Mouse (Mus musculus) G1E (cell line): ENCODE measurements around the gene Cfap299. TPM values are rescaled to one million over a fixed set of nuclear protein-coding genes. Genes with fewer than 3 reads are reported as not detected.

Experiments used
- ATAC-seq: 2 replicates; pipeline ENCODE4 v1.8.0; 2016; ENCODE audit warnings: mild to moderate bottlenecking; ENCODE audit not compliant: insufficient number of reproducible peaks, poor library complexity, low FRiP score, severe bottlenecking; ENCODE audit errors: extremely low read depth
- DNase-seq: peaks from one replicate; pipeline ENCODE4 v3.0.0; 2012; ENCODE audit warnings: low spot score
- H3K27me3 ChIP-seq: 2 replicates; pipeline ENCODE4 v1.6.1; 2012; ENCODE audit warnings: mild to moderate bottlenecking, low read length, inconsistent platforms; ENCODE audit not compliant: insufficient read depth
- H3K36me3 ChIP-seq: replicated peaks from 2 replicates; pipeline ENCODE3; 2012; ENCODE audit warnings: mild to moderate bottlenecking, inconsistent platforms
- H3K4me1 ChIP-seq: 2 replicates; pipeline ENCODE4 v1.6.1; 2012; ENCODE audit warnings: low read depth, low read length, inconsistent platforms, mixed read lengths; ENCODE audit not compliant: insufficient read depth
- H3K4me3 ChIP-seq: 2 replicates; pipeline ENCODE4 v1.5.1; 2012; ENCODE audit warnings: low read depth, mild to moderate bottlenecking, inconsistent platforms, low read length, moderate library complexity, mixed read lengths
- H3K9me3 ChIP-seq: replicated peaks from 2 replicates; pipeline ENCODE4 v1.6.1; 2012; ENCODE audit warnings: inconsistent platforms
- CTCF ChIP-seq: IDR thresholded peaks from 2 replicates; pipeline ENCODE4 v1.5.1; 2012; ENCODE audit warnings: low read depth, low read length, inconsistent platforms, mixed read lengths
- GATA1 ChIP-seq: IDR thresholded peaks from 2 replicates; pipeline ENCODE4 v1.6.1; 2012; ENCODE audit warnings: borderline replicate concordance, low read length, inconsistent platforms, mixed read lengths
- GATA2 ChIP-seq: IDR thresholded peaks from 2 replicates; pipeline ENCODE4 v1.6.1; 2012; ENCODE audit warnings: low read depth, low read length, inconsistent platforms, borderline replicate concordance
- POLR2AphosphoS5 ChIP-seq: IDR thresholded peaks from 2 replicates; pipeline ENCODE4 v1.6.1; 2012; ENCODE audit warnings: low read depth, low read length, inconsistent platforms; ENCODE audit not compliant: insufficient replicate concordance
- TAL1 ChIP-seq: conservative IDR thresholded peaks from 2 replicates; pipeline ENCODE4 v1.6.1; 2012; ENCODE audit warnings: low read depth, low read length, inconsistent platforms, mixed read lengths
- polyA plus RNA-seq: library from polyadenylated mRNA; stranded (reverse); fragments of >175 nt; gene quantifications from 2 replicates; pipeline ENCODE4 v1.2.3, GENCODE M21; 2012
- total RNA-seq, 2 experiments: library from RNA; stranded (forward) in 1 of 2; stranded (reverse) in 1 of 2; fragments of 200-1000 nt in 1 of 2; fragments of >200 nt in 1 of 2; fragmentation: Nextera tagmentation in 1 of 2; gene quantifications; 2 replicates each; pipeline ENCODE4 v1.2.3; 2014 to 2017

Gene Cfap299
- total and polyA plus RNA-seq, 3 experiments: not detected

DNA sequence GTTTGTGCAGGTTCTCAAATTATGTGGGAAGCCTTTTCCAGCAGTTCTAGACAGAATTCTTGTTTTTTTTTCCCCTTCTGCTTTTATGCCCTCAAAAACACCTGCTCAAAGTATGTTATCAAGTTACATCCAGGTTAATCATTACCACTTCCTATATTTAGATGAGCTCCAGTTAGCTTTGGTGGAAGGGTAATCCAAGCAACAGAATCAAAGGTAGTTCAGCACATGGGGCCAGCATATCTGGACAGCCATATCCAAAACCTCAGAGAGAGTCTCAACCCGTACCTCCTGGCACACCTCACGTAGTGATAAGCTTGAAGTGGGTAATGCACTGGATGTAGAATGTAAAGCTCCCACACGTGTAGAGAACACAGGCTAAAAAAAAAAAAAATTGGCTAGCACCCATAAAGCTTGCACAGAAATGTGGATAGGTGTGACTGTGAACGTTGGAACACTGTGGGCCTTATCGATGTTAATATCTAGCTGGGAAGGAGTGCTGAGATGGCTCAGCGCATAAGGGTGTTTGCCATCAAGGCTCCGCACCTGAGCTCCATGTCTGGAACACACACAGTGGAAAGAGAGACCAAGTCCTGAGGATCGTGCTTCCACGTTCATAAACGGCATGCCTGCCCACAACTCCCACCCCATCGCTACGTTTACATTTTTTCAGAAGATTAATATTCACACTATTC lies 117.8 kb downstream of the Cfap299 start:
- Histone ChIP-seq H3K4me3 (no peak overlapping the region), H3K36me3 (no peaks in the 10 kb centered on the region), H3K4me1 (no peaks in the 10 kb centered on the region), H3K27me3 (no peaks in the 10 kb centered on the region), H3K9me3 (peaks cover 18% of the 10 kb centered on the region)
- no peak for DNase-seq
- ATAC-seq: no peak
- TF ChIP-seq GATA2 (no peak), CTCF (no peak), POLR2AphosphoS5 (no peak), TAL1 (no peak), GATA1 (no peak)

- H3K27me3 ChIP-seq: no peaks in the 10 kb centered on the region
- H3K9me3 ChIP-seq: peaks cover 20% of the 10 kb centered on the region
- no peak for DNase-seq
- ATAC-seq: no peak
- H3K4me3 ChIP-seq: no peak overlapping the region
- TF ChIP-seq GATA1 (no peak), GATA2 (no peak), CTCF (no peak), TAL1 (no peak), POLR2AphosphoS5 (no peak)
- no peaks in the 10 kb centered on the region for H3K4me1 ChIP-seq
- no peaks in the 10 kb centered on the region for H3K36me3 ChIP-seq
Measured at GRCm38 (mm10) chr5:98449873-98450272, 120.8 kb downstream of the Cfap299 start.

- H3K4me3 ChIP-seq: no peak overlapping the region
- H3K36me3 ChIP-seq: no peaks in the 10 kb centered on the region
- H3K9me3 ChIP-seq: peaks cover 23% of the 10 kb centered on the region
- H3K27me3 ChIP-seq: no peaks in the 10 kb centered on the region
- no peaks in the 10 kb centered on the region for H3K4me1 ChIP-seq
- TF ChIP-seq CTCF (no peak), GATA2 (no peak), POLR2AphosphoS5 (no peak), GATA1 (no peak), TAL1 (no peak)
- DNase-seq (no peak), ATAC-seq (no peak)
Measured at GRCm38 (mm10) chr5:98466882-98467535, 137.9 kb downstream of the Cfap299 start.

- ATAC-seq (no peak), DNase-seq (no peak)
- Histone ChIP-seq H3K4me3 (no peak overlapping the region), H3K36me3 (no peaks in the 10 kb centered on the region), H3K27me3 (no peaks in the 10 kb centered on the region), H3K4me1 (no peaks in the 10 kb centered on the region), H3K9me3 (peaks cover 6% of the 10 kb centered on the region)
- no peak for TF ChIP-seq POLR2AphosphoS5
- TF ChIP-seq TAL1: no peak
- TF ChIP-seq CTCF: no peak
- no peak for TF ChIP-seq GATA2
- TF ChIP-seq GATA1: no peak
Measured at GRCm38 (mm10) chr5:98470052-98470451, 140.9 kb downstream of the Cfap299 start.

- H3K27me3 ChIP-seq: no peaks in the 10 kb centered on the region
- no peaks in the 10 kb centered on the region for H3K4me1 ChIP-seq
- no peak for DNase-seq
- TF ChIP-seq CTCF (no peak), POLR2AphosphoS5 (no peak), GATA1 (no peak)
- H3K36me3 ChIP-seq: no peaks in the 10 kb centered on the region
- H3K4me3 ChIP-seq: no peak overlapping the region
- no peak for ATAC-seq
- peaks cover 20% of the 10 kb centered on the region for H3K9me3 ChIP-seq
Measured at GRCm38 (mm10) chr5:98476539-98476938, 147.4 kb downstream of the Cfap299 start.

DNA sequence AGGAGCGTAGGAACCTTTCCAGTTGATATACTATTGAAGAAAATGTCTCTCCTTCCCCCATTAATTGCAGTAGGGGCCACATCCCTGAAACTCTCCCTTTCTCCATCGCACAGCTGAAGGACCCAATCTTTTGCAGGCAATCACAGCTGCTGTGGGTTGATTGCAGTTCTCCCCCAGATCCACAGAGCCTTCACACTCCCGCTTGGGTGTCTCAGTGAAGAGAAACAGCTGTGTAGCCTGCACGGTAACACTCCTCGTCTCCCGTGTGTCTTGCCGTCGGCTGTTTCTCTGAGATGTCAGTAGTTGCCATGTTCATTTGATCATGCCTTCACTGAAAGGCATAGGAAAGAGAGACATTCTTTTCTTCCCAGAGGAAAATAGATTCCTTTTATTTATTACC lies 148.2 kb downstream of the Cfap299 start:
- TF ChIP-seq TAL1: no peak
- no peak for TF ChIP-seq GATA1
- no peak for TF ChIP-seq POLR2AphosphoS5
- TF ChIP-seq GATA2: no peak
- no peak for TF ChIP-seq CTCF
- Histone ChIP-seq H3K4me3 (no peak overlapping the region), H3K27me3 (no peaks in the 10 kb centered on the region), H3K4me1 (no peaks in the 10 kb centered on the region), H3K36me3 (no peaks in the 10 kb centered on the region), H3K9me3 (peaks cover 23% of the 10 kb centered on the region)
- ATAC-seq: no peak
- DNase-seq: no peak
